Mouse (Mus musculus): ENCODE results near the gene Cyp2d11. TPM values are rescaled to one million over a fixed set of nuclear protein-coding genes. Genes with fewer than 3 reads are reported as not detected.

The Cyp2d11 gene
- total RNA-seq, 2 experiments from 2014 or later, result 0.27 TPM; not detected in 1

GRCm38 (mm10) chr15:82354126-82354945 is 39.5 kb downstream of the Cyp2d11 start, which contains the start of gene Ndufa6:
Gene Ndufa6 (minus strand): TSS chr15:82354322.
- DNase-seq (ENCODE audit: low spot score in 2 of 2), result peak; percentile 95 to 96
- intact Hi-C loops (cut with DNase I), result loop anchor here (1.0 kb wide), 1 partner anchor 63 kb away; no protein-coding TSS in a partner anchor

GRCm38 (mm10) chr15:82353745-82354113 is 40.1 kb downstream of the Cyp2d11 start:
- intact Hi-C loops (cut with DNase I), result loop anchor here (1.0 kb wide), 1 partner anchor 64 kb away; no protein-coding TSS in a partner anchor
- no peak for DNase-seq (ENCODE audit: low spot score in 2 of 2)

- intact Hi-C loops (cut with DNase I), result no loop called here
- no peak for DNase-seq (ENCODE audit: low spot score in 2 of 2)
Measured at GRCm38 (mm10) chr15:82353078-82353744, 40.6 kb downstream of the Cyp2d11 start.

GRCm38 (mm10) chr15:82351480-82351879 is 42.3 kb downstream of the Cyp2d11 start:
- intact Hi-C loops (cut with DNase I), result no loop called here
- DNase-seq (ENCODE audit: low spot score in 2 of 2), result no peak

- DNase-seq (ENCODE audit: low spot score in 2 of 2), result no peak
- intact Hi-C loops (cut with DNase I), result no loop called here
Measured at GRCm38 (mm10) chr15:82350349-82350748, 43.5 kb downstream of the Cyp2d11 start.

- intact Hi-C loops (cut with DNase I), result no loop called here
- DNase-seq (ENCODE audit: low spot score in 2 of 2), result no peak
Measured at GRCm38 (mm10) chr15:82348999-82349341, 44.9 kb downstream of the Cyp2d11 start.

- no peak for DNase-seq (ENCODE audit: low spot score in 2 of 2)
- intact Hi-C loops (cut with DNase I), result no loop called here
Measured at GRCm38 (mm10) chr15:82348258-82348998, 45.4 kb downstream of the Cyp2d11 start.

- intact Hi-C loops (cut with DNase I), result no loop called here
- no peak for DNase-seq (ENCODE audit: low spot score in 2 of 2)
Measured at GRCm38 (mm10) chr15:82347852-82348251, 46.0 kb downstream of the Cyp2d11 start.

GRCm38 (mm10) chr15:82347303-82347676 is 46.5 kb downstream of the Cyp2d11 start:
- intact Hi-C loops (cut with DNase I), result no loop called here
- DNase-seq (ENCODE audit: low spot score in 2 of 2), result no peak

- intact Hi-C loops (cut with DNase I), result no loop called here
- no peak for DNase-seq (ENCODE audit: low spot score in 2 of 2)
Measured at GRCm38 (mm10) chr15:82346580-82347302, 47.1 kb downstream of the Cyp2d11 start.

GRCm38 (mm10) chr15:82345820-82346470 is 47.9 kb downstream of the Cyp2d11 start:
- intact Hi-C loops (cut with DNase I), result no loop called here
- DNase-seq (ENCODE audit: low spot score in 2 of 2), result peak; percentile 98

- intact Hi-C loops (cut with DNase I), result no loop called here
- DNase-seq (ENCODE audit: low spot score in 2 of 2), result no peak
Measured at GRCm38 (mm10) chr15:82344971-82345370, 48.9 kb downstream of the Cyp2d11 start.

- intact Hi-C loops (cut with DNase I), result no loop called here
- DNase-seq (ENCODE audit: low spot score in 2 of 2), result no peak
Measured at GRCm38 (mm10) chr15:82343368-82344287, 50.2 kb downstream of the Cyp2d11 start.

- DNase-seq (ENCODE audit: low spot score in 2 of 2), result no peak
- intact Hi-C loops (cut with DNase I), result no loop called here
Measured at GRCm38 (mm10) chr15:82342543-82342935, 51.3 kb downstream of the Cyp2d11 start.

GRCm38 (mm10) chr15:82341675-82342542 is 51.9 kb downstream of the Cyp2d11 start:
- intact Hi-C loops (cut with DNase I), result no loop called here
- no peak for DNase-seq (ENCODE audit: low spot score in 2 of 2)

GRCm38 (mm10) chr15:82341036-82341501 is 52.8 kb downstream of the Cyp2d11 start:
- intact Hi-C loops (cut with DNase I), result no loop called here
- no peak for DNase-seq (ENCODE audit: low spot score in 2 of 2)

GRCm38 (mm10) chr15:82340414-82341035 is 53.3 kb downstream of the Cyp2d11 start:
- intact Hi-C loops (cut with DNase I), result no loop called here

More at GRCm38 (mm10) chr15:82340414-82341035, 53.3 kb downstream of the Cyp2d11 start:
- DNase-seq (ENCODE audit: low spot score in 2 of 2), result no peak

Measured in left cerebral cortex, postnatal 36 days (tissue).